Mouse (Mus musculus) cerebellum, adult 9-11 months (tissue): ENCODE data around the gene Hoxa5.

Experiments
- DNase-seq: peaks from one replicate; pipeline ENCODE4 v3.0.0; 2022

The Hoxa5 gene

DNA sequence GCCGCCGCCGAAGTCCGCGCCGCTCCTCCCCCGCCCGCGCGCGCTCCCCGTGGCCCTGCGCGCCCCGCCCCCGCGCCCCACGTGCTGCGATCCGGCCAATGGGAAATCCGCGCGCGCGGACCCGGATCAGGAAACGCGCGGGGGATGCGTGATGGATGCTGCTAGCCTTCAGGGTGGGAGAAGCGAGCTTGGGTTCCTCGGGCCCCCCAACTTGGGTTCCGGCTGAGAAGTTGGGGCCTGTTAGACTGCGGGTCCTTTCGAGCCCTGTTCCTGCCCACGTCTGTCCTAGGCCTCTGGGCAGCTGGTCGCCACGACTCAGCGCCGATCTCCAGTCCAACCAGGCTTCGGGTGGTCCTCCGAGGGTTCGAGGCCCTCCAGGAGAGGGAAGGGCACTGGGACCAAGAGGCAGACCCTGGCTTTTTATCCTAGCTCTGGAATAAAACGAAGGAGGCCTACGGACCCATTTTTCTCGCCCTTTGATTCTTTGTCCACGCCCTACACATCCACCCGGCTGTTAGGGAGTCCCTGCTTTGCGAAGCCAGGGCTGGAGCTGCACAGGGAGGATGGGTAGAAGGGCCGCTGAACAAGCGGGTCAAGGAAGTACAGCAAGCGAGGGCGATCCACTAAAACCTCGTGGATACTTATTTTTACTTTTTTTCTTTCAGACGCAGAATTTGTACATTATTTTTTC is 12.4 kb downstream of the Hoxa5 start:
- DNase-seq: no peak

DNA sequence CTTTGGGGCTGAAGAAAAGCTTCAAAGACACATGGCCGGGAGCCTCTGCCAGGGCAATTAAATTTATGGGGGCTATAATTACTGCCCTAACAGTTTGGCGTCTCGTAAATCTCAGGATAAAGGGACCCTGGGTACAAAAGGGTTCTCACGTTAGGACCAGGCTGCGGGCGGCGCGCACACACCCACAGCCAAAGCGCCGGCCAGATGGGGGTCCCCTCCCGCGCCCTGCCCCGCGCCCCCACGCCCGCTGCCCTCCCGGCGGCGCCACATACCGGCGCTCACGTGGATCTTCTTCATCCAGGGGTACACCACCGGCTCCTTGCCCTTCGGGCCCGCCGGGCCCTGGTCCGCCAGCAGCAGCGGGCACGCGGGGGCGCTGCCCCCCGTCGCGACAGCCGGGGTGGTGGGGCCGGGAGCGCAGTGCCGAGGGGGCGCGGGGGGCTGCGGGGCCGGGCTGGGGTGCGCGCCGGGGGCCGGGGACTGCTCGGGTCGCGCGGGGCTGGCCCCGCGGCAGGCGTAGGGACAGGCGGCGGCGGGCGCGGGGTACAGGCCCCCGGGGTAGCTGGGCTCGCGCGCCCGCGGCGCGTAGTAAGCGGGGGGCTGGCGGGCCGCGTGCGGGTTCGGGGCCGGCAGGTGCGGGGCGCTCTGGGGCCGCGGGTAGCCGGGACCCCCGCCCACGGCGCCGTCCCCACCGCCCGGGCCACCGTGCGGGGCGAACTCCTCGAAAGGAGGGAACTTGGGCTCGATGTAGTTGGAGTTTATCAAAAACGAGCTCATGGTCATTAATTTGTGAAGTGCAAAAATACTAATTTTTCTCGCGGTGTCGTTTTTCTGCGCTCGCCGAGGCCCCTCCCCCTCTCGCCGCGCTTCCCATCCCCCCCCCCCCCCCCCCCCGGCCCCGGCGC is 13.2 kb downstream of the Hoxa5 start, which contains the start of gene Hoxa4:
Gene Hoxa4 (minus strand): TSS at position 848 of the 905 bp plus-strand sequence.
- no peak for DNase-seq

DNA sequence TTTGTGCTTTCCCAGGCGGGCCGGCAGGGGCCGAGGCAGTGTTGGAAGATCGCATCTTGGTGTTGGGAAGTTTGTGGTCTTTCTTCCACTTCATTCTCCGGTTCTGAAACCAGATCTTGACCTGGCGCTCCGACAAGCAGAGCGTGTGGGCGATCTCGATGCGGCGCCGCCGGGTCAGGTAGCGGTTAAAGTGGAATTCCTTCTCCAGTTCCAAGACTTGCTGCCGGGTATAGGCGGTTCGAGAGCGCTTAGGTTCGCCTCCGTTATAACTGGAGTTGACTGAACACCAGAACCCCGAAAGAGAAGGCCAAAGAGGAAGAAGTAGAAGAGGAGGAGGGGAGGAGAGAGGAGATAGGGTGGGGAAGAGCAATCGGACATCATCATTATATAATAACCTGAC is 14.0 kb downstream of the Hoxa5 start:
- no peak for DNase-seq

DNA sequence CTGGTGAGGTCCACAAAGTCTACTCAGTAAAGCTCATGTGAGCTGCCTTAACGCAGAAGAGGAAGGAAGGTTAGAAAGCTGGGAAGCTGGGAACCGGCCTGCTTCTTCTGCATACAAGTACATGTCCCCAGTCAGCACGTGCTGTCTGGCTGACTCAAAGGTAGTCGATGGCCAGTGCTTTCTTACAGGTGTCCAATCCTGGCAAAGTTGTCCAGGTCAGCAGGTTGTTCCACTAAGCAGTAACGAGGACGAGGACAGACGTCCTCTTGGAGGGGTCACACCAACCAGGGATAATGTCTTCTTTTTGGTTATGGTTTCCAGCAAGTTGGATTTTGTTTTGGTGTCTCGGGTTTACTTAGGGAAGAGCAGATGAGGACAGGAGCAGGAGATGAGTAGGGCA is 14.5 kb downstream of the Hoxa5 start:
- no peak for DNase-seq

DNA sequence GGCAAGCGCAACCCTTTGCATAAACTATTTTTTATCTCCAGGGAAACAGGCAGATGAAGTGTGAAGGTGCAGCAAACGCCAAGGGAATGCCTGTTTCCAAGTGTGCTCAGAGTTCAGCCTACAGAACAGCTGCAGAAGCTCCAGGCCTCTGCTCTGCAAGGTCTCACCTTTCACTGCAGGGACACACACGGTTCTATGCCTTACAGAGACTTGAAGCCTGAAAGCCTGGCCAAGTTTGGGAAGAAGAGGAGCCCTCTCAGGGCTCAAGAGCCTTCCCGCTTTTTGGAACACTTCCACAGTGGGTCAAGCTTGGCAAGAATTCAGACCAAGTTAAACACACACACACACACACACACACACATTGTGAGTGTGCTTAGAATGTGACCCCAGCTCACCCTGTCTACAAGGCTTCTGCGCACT is 15.2 kb downstream of the Hoxa5 start:
- no peak for DNase-seq

DNA sequence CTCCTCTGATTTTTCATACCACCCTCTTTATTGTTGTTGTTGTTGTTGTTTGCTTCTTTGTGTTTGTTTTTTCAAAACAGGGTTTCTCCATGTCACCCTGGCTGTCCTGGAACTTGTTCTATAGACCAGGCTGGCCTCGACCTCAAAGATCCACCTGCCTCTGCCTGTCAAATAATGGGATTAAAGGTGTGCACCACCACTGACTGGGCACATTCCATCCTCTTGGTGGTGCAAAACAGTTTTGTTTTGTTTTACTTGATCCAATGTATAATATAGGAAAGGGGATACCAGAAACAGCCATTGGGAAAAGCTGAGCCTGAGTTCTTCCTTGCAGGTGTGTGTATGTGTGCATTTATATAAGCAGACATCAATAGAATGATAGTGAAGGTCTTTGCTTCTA is 17.9 kb downstream of the Hoxa5 start:
- DNase-seq: no peak

DNA sequence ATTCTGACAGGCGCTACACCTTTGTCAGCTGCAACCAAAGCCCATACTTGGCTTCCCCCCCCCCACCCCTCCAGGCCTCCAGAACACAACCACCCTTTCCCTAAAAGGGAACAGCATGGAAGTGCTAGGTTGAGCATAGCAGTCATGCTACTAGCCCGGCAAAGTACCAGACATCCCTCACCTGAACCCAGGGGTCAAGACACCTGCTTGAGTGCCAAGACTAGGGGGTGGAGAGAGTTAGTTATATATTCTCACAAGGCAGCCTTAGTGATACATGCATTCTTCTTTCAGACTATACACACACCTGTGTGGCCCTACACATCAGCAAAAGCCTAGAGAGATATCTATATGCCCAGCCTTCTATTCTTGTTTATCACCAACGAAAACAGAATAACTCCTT is 18.6 kb downstream of the Hoxa5 start:
- DNase-seq: no peak

DNA sequence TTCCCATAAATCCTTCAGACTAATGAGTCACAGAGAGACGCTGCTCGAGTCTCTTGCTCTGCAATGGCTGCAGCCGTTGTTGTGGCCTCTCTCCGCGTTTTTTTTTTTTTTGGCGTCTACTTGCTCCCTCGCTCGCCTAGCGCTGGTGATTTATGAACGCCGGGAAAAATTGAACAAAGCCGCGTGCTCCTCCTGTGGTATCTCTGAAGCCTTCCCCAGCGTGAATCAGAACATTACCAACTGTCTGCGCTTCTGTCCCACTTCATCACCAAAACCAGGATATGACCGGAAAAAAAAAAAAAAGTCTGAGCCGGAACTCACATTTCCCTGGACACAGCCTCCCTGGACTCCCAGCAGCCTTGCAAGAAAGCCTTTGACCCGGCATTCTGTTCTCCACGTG is 19.2 kb downstream of the Hoxa5 start:
- DNase-seq: no peak

DNA sequence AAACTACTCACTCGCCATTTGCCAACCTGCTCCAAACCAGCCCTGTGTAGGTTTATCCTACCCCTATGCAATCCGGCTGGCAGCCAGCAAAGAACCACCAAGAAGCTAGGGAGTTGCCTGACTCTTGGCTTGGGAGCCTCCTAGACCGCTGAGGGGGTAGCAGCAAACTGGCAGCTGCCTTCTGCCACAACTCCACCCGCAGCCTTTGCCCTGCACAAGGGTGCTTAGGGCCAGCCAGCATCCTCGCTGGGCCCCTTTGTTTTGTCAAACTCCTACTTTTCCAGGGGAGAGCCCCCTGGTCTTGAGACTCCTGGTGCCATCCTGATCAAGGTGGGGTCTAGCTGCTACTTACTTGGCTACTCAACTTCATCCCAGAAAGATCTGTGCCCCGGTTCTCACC is 19.7 kb downstream of the Hoxa5 start:
- DNase-seq: no peak

DNA sequence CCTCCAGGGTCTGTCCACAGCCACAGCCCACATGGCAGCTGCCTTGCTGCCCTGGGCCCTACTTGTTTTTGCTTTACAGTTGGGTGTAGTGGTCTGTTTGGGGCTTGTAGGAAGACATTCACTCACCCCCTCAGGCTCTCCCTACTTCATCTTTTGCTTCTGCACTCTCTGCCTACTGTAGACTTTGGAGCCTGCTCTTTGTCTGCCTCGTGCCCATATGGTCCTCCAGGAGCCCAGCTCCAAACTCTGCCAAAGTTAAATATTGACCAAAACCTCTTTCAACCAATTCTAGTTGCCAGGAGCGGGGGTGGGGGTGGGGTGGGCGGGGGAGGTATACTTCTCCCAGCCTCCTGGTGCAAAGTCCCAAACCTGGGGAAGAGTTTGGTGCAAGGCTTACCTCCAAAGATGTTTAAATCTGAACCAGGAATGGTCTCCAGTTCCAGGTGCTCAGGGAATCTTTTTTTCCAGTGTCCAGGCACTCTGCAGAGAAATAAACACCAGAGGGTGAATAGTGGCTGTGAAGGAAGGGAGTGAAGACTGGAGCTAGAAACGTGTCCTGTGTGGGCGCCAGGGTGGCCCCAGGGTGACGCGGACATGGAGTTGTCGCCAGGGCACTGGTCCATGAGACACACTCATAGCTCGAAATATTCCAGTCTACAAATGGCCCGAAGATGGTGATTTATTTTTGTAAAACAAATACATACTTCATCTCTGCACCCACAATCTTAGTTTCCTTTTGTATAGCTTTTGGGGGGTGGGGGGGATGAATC is 20.9 kb downstream of the Hoxa5 start:
- no peak for DNase-seq

DNA sequence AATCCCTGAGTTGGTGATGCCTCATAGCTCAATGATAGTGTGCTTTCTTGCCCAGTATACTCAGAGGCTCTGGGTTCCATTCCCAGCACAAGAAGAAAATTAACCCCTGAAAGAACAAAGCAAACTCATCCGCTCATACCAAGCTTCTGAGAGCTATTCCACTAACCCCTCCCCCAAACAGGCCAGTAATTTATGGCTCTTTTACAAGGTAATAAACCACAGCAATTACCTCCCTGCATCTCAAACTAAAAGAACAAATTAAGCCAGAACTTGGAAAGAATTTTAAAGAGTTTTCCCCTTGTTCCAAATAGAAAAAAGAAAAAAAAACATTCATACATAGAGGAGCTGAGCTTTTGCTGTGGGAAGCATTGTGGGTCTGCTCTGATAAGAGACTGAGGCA is 21.6 kb downstream of the Hoxa5 start:
- no peak for DNase-seq

DNA sequence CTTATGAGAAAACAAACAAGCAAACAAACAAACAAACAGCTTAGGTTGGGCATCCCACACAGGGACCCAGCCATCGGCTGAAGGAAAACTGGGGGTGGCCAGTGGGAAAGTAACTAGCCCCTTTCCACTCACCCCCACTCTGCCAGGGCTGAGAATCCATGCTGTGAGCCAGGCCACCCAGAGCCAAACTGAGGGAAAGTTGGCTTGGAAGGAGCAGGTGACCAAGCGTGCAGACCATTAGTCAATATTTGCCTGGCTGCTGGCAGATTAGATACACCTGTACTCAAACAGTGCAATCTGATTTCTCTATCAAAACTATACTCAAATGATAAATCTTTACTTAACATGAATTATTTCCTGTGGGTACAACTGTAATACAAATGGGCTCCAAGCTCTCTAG is 22.4 kb downstream of the Hoxa5 start:
- DNase-seq: no peak

DNA sequence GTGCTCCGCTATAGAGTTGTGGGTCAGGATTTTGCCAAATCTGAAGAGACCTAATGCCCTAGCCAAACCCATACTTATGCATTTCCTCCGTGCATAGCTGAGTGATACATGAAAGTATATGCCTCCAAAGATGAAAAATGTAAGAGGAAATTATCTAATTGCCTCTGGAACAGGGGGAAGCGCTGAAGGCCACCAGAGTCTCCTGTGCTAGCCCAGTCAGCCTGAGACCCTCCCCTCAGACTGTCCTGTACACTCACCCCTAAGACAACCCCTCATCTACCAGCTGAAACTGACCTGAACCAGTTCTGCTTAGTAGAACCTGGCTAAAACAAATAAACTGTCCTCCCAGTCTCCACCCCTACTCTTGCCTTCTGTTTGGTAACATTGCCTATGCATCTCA is 23.7 kb downstream of the Hoxa5 start:
- no peak for DNase-seq

DNA sequence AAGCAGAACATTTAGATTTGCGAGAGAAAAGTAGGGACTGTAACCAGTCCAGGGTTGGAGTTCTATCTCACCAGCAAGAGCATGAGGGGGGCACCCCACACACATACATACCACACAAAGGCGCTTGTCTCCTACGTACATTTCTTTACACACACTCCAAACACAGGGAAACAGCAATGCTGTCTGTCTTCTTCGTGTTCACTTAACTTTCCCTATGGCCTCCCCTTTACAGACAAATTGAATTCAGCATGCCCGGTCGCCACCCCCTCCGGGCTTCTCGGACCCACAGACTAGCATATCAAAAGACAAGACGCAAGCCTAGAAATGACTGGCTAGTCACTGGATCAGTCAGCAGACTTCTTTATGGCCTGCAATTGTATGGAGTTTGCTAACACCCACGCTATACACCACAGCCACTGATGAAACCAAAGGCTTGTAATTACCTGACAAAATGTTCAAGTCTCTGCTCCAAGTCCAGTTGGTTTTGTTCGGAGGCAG is 24.1 kb downstream of the Hoxa5 start:
- DNase-seq: no peak

DNA sequence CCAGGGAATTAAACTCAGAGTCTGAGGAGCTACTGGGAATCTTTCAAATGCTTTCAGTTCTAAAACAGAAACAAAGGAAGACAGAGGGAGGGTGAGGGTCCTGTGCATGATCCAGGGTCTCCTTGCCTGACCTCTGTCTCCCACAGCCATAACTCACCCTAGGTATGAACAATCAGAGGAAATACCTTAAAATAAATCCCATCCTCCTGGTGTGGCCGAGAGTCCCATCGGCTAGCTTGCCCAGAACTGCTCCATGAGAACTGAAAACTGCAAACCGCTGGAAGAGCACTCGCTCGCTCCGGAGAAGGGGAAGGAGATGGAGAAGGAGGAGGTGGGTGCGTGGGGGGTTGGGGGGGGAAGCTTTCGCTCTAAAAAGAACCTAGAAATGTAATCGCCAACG is 24.7 kb downstream of the Hoxa5 start:
- DNase-seq: no peak

DNA sequence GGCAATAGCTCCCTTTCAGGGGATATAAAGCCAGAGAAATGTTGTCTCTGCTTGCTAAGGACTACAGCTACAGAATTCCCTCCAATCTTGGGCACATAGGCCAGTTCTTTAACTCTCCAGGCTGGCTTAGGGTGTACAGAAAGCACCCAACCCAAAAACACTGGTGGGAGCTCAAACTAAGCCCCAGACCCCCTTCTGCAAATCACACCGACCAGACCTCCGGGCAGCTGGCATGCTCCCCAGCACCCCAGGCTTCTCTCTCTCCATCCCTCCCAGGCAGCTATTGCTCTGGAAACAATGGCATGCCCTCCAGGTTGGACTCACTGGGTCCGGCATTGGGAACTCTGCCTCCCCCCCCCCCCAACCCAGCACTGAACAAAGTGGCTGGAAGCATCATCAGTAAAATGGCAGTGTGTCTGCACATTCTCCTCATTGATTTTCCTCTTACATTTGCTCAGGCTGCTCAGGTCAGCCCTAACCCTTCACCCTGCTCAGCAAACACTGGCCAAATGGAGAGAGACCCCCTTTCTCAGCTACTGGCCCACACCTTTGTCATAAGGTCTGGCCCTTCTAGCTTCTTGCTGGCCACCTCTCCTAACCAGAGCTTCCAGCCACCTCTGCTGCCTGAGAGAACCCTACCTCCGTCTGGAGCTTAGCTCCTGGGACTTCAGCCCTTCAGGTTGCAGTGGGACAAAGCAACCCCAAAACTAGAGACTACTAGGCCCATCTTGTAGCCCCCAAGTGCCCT is 25.3 kb downstream of the Hoxa5 start:
- no peak for DNase-seq

DNA sequence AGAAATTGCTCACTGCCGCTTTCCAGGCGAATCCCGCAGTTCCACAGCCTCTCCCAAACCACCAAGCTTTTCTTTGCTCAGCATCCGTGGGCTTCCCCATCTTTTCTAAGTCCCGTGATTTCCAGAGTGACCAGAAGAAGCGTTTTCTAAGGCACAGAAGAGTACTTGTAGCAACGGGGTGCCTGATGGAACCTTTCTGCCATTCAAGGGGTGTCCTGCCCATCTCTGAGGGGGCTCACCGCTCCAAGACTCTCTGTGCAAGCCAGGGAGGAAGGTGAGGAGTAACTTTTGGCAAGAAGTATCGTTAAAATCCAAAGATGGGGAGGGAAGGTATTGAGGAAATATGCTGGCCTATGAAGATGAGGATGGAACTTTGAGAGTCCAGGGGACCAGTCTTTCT is 26.6 kb downstream of the Hoxa5 start:
- DNase-seq: no peak

DNA sequence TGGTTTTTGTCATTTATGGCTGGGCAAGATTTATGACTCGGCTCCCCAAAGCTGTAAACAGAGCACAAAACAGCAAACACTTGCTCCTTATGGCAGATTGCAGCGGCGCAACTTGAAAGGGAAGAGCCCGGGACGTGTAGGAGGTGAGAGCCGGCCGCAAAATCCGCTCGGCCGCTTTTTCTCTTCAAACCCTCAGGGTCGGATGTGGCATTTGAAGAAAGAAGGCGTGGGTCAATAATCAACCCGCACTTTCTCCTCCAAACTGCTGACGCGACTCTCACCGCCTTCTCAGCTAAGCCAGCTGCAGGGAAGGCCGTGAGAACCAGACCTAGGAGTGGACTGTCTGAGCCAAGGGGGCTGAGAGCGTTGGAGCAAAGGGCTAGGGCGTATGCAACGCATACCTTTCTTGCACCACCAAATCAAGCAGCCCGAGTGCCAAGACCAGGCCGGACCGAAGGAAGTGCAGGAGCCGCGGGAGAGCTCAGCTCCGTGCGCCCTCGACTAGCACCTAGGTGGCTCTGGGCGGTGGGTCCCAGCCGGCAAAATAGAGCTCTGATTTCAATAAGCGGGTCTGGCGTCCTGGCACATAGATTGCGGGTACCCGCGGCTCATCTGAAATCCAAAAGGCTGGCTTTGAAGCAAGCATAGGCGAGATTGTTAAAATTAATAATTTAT is 27.2 kb downstream of the Hoxa5 start, which contains the start of gene 5730596B20Rik:
Gene 5730596B20Rik (plus strand): TSS at position 438 of the 675 bp plus-strand sequence.
- no peak for DNase-seq

DNA sequence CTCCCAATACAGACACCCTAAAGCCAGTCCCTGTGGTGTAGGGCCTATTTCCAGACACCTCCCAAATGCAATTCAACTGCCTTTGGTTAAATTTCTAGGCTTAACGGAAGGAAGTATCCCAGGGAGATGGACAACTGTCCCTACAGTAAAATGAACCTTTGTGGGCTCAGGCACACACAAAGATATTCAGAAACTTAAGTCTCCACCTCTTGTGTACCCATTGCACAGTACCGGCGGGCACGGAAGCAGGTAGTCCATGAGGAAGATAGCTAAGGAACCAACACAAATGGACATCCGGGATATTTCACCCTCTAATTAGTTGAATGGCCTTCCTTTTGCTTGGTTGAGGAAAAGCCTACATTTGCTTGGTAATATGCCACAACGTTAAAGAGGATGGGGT is 28.0 kb downstream of the Hoxa5 start:
- no peak for DNase-seq

DNA sequence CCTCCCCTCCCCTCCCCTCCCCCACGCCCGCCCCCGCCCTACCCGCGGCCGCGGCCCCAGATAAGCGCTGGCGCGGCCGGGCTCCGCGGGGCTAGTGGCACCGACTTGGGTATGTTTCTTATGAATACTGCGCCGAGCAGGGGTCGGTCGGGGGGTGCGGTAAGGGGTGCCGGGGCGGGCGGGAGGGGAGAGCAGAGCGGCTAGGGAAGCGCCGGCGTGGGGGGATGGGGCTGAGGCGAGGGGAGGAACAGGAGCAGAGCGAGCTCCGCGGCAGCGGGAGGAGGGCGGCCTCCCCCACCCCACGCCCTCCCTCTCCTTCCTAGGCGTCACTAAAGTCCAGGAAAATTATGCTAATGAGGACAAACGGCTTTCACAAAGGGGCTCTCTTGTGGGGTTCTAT is 28.5 kb downstream of the Hoxa5 start:
- DNase-seq: no peak

DNA sequence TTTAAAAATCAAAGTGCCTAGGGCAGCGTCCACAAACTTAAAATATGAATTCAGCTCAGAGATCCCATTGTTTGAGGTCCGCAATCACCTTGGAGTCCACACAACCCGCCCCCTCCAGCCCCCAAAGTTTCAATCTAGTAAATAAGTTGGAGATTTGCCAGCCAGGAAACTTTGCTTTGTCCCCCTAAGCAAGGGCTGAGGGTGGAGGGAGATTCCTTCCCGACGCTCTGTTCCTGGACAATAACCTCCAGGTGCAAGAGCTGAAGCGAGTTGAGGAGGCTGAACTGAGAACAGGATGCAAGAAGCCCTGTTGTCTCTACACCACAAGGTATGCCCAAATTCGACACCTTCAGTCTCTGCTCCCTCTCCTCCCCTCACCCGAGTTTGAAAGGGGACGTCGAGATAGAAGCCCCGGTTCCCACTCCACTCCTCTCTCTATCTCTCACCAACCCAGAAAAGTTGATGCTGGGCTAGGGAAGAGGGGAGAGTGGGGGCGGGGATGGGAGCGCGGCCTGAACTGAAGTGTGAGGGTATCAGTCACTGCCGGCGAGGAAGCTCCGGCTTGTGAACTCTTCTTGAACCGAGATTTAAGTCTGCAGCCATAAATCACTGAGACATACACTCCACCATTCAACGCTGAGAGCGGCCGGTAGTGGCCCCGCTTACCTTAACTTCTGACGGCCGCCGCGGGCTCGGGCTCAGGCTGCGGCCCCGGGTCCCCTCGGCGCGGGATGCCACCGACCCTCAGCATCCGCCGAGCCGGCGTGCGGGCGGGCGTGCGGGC is 29.2 kb downstream of the Hoxa5 start:
- no peak for DNase-seq
